Mouse (Mus musculus): ENCODE data around the gene Ptprz1. TPM values are rescaled to one million over a fixed set of nuclear protein-coding genes. Genes with fewer than 3 reads are reported as not detected.

Ptprz1 gene
- polyA plus RNA-seq, 1 experiment = 2.8 TPM

DNA sequence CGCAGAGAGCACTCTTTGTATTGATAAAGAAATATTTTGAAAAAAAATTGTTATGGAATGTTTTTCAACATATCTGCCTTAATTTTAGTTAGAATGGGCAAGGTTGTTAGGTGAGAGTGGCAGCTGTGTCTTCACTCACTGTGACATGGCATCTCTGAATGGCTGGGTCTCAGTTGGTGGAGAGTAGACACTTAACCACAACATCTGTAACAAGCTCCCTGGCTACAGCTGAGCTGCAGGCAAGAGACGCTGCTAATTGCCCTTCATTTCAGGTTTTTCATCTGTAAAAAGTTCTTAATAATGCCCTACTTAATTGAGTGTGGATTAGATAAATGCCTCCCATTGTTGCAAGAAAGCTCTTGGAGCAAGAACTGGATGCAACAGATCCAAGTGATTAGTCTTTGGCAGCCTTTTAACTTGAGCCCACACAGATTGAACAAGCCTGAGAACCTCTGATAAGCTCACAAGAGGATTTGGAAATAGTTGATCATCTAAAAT lies 57.5 kb downstream of the Ptprz1 start:
- 93% methylated on average over 2 of the region's 2 CpGs for WGBS
- Histone ChIP-seq H3K27ac (ENCODE audit: control insufficient read depth, insufficient read depth, low read length) (no peak overlapping the region), H3K4me3 (ENCODE audit: control insufficient read depth, insufficient read depth, low read length) (no peak overlapping the region), H3K36me3 (ENCODE audit: control insufficient read depth, insufficient read depth, low read length) (no peaks in the 10 kb centered on the region), H3K27me3 (ENCODE audit: control insufficient read depth, insufficient read depth, low read length) (no peaks in the 10 kb centered on the region), H3K4me1 (replicated peaks; ENCODE audit: control insufficient read depth, insufficient read depth, low read length) (no peaks in the 10 kb centered on the region)
- no peak for DNase-seq
- TF ChIP-seq CTCF (IDR thresholded peaks at IDR 0.05; ENCODE audit: borderline replicate concordance, control insufficient read depth, extremely low read depth, insufficient read depth, low read length, poor library complexity) (no peak), POLR2A (IDR thresholded peaks at IDR 0.05; ENCODE audit: control insufficient read depth, extremely low read depth, insufficient read depth, low read length, poor library complexity) (no peak)

GRCm38 (mm10) chr6:22937126-22937525 lies 61.8 kb downstream of the Ptprz1 start:
- WGBS = 91% methylated on average over 4 of the region's 4 CpGs

DNA sequence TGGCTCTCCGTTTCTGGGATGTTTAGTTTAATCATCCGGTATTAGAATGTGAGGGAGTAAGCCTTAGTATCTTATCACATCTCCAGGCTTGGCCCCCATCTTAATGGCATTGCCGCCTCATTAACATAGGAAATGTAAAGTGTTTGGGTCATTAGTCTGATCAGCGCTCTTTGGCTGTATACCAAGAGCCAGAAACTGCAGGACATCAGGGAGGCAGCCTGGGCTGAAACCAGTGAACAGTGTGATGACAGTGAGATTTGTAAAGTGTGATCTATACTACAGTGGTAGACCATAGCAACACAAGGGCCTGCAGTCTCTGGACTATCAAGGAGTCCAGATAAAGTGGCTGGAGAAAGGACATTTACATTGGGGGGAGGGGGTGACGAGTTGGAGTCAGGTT lies 62.2 kb downstream of the Ptprz1 start:
- no peak for TF ChIP-seq CTCF (IDR thresholded peaks at IDR 0.05; ENCODE audit: borderline replicate concordance, control insufficient read depth, extremely low read depth, insufficient read depth, low read length, poor library complexity)
- TF ChIP-seq POLR2A (IDR thresholded peaks at IDR 0.05; ENCODE audit: control insufficient read depth, extremely low read depth, insufficient read depth, low read length, poor library complexity) = no peak
- WGBS = 88% methylated on average over 5 of the region's 5 CpGs

More at GRCm38 (mm10) chr6:22937126-22937525, 61.8 kb downstream of the Ptprz1 start:
- Histone ChIP-seq H3K4me3 (ENCODE audit: control insufficient read depth, insufficient read depth, low read length) (no peak overlapping the region), H3K27me3 (ENCODE audit: control insufficient read depth, insufficient read depth, low read length) (no peaks in the 10 kb centered on the region), H3K27ac (ENCODE audit: control insufficient read depth, insufficient read depth, low read length) (no peak overlapping the region), H3K4me1 (replicated peaks; ENCODE audit: control insufficient read depth, insufficient read depth, low read length) (no peaks in the 10 kb centered on the region), H3K36me3 (ENCODE audit: control insufficient read depth, insufficient read depth, low read length) (no peaks in the 10 kb centered on the region)
- TF ChIP-seq POLR2A (IDR thresholded peaks at IDR 0.05; ENCODE audit: control insufficient read depth, extremely low read depth, insufficient read depth, low read length, poor library complexity) (no peak), CTCF (IDR thresholded peaks at IDR 0.05; ENCODE audit: borderline replicate concordance, control insufficient read depth, extremely low read depth, insufficient read depth, low read length, poor library complexity) (no peak)
- no peak for DNase-seq

GRCm38 (mm10) chr6:22944191-22944590 lies 68.9 kb downstream of the Ptprz1 start:
- no peaks in the 10 kb centered on the region for H3K4me1 ChIP-seq (replicated peaks; ENCODE audit: control insufficient read depth, insufficient read depth, low read length)
- no peak overlapping the region for H3K27ac ChIP-seq (ENCODE audit: control insufficient read depth, insufficient read depth, low read length)
- no peak for TF ChIP-seq CTCF (IDR thresholded peaks at IDR 0.05; ENCODE audit: borderline replicate concordance, control insufficient read depth, extremely low read depth, insufficient read depth, low read length, poor library complexity)
- no peak for TF ChIP-seq POLR2A (IDR thresholded peaks at IDR 0.05; ENCODE audit: control insufficient read depth, extremely low read depth, insufficient read depth, low read length, poor library complexity)
- no peak overlapping the region for H3K4me3 ChIP-seq (ENCODE audit: control insufficient read depth, insufficient read depth, low read length)
- no peak for DNase-seq
- WGBS = 95% methylated on average over 3 of the region's 3 CpGs
- no peaks in the 10 kb centered on the region for H3K27me3 ChIP-seq (ENCODE audit: control insufficient read depth, insufficient read depth, low read length)
- no peaks in the 10 kb centered on the region for H3K36me3 ChIP-seq (ENCODE audit: control insufficient read depth, insufficient read depth, low read length)

More for the DNA sequence above, 62.2 kb downstream of the Ptprz1 start:
- H3K36me3 ChIP-seq (ENCODE audit: control insufficient read depth, insufficient read depth, low read length) = no peaks in the 10 kb centered on the region
- no peak overlapping the region for H3K27ac ChIP-seq (ENCODE audit: control insufficient read depth, insufficient read depth, low read length)
- H3K4me1 ChIP-seq (replicated peaks; ENCODE audit: control insufficient read depth, insufficient read depth, low read length) = no peaks in the 10 kb centered on the region
- no peak for DNase-seq
- no peaks in the 10 kb centered on the region for H3K27me3 ChIP-seq (ENCODE audit: control insufficient read depth, insufficient read depth, low read length)
- H3K4me3 ChIP-seq (ENCODE audit: control insufficient read depth, insufficient read depth, low read length) = no peak overlapping the region

DNA sequence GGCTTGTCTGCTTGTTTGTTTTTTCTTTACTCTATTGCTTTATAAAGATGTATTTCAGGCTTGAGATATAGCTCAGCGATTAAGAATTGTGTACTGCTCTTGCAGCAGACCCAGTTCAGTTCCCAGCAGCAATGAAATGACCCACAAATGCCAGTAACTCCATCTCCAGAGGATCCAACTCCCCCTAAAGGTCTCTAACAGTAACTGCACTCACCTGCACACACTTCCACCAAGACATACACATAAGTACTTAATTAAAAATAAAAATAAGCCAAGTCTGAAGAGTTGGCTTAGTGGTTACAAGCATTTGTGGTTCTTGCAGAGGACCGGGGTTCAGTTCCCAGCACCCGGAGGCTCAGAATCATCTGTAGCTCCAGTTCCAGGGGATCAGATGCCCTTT lies 88.1 kb downstream of the Ptprz1 start:
- H3K36me3 ChIP-seq (ENCODE audit: control insufficient read depth, insufficient read depth, low read length) = no peaks in the 10 kb centered on the region
- DNase-seq = no peak

DNA sequence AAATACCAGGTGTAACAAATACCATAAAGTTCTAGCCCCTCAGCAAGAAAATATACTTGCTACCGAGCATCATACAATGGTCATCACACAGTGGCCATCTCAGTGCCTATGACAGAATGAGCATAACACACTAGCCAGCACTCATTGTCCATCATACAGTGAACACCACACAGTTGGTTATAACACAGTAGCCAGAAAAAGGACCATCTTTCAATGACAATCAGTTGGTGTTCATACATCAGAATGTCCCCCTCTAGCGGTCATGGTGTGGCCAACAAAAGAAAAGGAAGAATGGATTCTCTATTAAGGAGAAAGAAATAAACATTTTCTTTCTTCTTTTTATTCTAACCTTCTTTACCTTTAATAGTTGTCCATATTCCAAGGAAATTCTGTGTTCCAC lies 92.8 kb downstream of the Ptprz1 start:
- no peak for TF ChIP-seq CTCF (IDR thresholded peaks at IDR 0.05; ENCODE audit: borderline replicate concordance, control insufficient read depth, extremely low read depth, insufficient read depth, low read length, poor library complexity)
- TF ChIP-seq POLR2A (IDR thresholded peaks at IDR 0.05; ENCODE audit: control insufficient read depth, extremely low read depth, insufficient read depth, low read length, poor library complexity) = no peak
- no peak for DNase-seq
- Histone ChIP-seq H3K36me3 (ENCODE audit: control insufficient read depth, insufficient read depth, low read length) (no peaks in the 10 kb centered on the region), H3K4me1 (replicated peaks; ENCODE audit: control insufficient read depth, insufficient read depth, low read length) (no peaks in the 10 kb centered on the region), H3K27me3 (ENCODE audit: control insufficient read depth, insufficient read depth, low read length) (no peaks in the 10 kb centered on the region), H3K4me3 (ENCODE audit: control insufficient read depth, insufficient read depth, low read length) (no peak overlapping the region), H3K27ac (ENCODE audit: control insufficient read depth, insufficient read depth, low read length) (no peak overlapping the region)
- WGBS = 51% methylated on average over 2 of the region's 2 CpGs

More for the DNA sequence above, 88.1 kb downstream of the Ptprz1 start:
- no peaks in the 10 kb centered on the region for H3K27me3 ChIP-seq (ENCODE audit: control insufficient read depth, insufficient read depth, low read length)
- 87% methylated on average over 3 of the region's 3 CpGs for WGBS
- no peak overlapping the region for H3K27ac ChIP-seq (ENCODE audit: control insufficient read depth, insufficient read depth, low read length)
- no peaks in the 10 kb centered on the region for H3K4me1 ChIP-seq (replicated peaks; ENCODE audit: control insufficient read depth, insufficient read depth, low read length)
- no peak for TF ChIP-seq POLR2A (IDR thresholded peaks at IDR 0.05; ENCODE audit: control insufficient read depth, extremely low read depth, insufficient read depth, low read length, poor library complexity)
- TF ChIP-seq CTCF (IDR thresholded peaks at IDR 0.05; ENCODE audit: borderline replicate concordance, control insufficient read depth, extremely low read depth, insufficient read depth, low read length, poor library complexity) = no peak
- H3K4me3 ChIP-seq (ENCODE audit: control insufficient read depth, insufficient read depth, low read length) = no peak overlapping the region
